Mouse (Mus musculus) T-helper 2 cell (primary cell): ENCODE results near the gene Mgll.

ENCODE experiments used
- in situ Hi-C: fragments of 300-600 bp; cut with MboI, MseI; formaldehyde crosslinking; loops from one replicate; pipeline ENCODE4 v1.15.1; 2025; ENCODE audit warnings: high pct_unique_total_duplicates

The Mgll gene

GRCm38 (mm10) chr6:88770300-88770904 lies 46.2 kb downstream of the Mgll start:
- in situ Hi-C loops = no loop called here

GRCm38 (mm10) chr6:88770981-88771380 lies 46.8 kb downstream of the Mgll start:
- in situ Hi-C loops = no loop called here

GRCm38 (mm10) chr6:88772041-88772440 lies 47.8 kb downstream of the Mgll start:
- in situ Hi-C loops = no loop called here

- in situ Hi-C loops = no loop called here
These were observed 49.8 kb downstream of the Mgll start for GRCm38 (mm10) chr6:88774055-88774454.

- in situ Hi-C loops = no loop called here
These were observed 51.1 kb downstream of the Mgll start for GRCm38 (mm10) chr6:88775267-88775666.

- in situ Hi-C loops = no loop called here
These were observed 52.2 kb downstream of the Mgll start for GRCm38 (mm10) chr6:88776336-88776923.

GRCm38 (mm10) chr6:88776964-88777363 lies 52.8 kb downstream of the Mgll start:
- in situ Hi-C loops = no loop called here

- in situ Hi-C loops = no loop called here
These were observed 54.0 kb downstream of the Mgll start for GRCm38 (mm10) chr6:88778047-88778688.

- in situ Hi-C loops = no loop called here
These were observed 55.5 kb downstream of the Mgll start for GRCm38 (mm10) chr6:88779755-88780154.

- in situ Hi-C loops = no loop called here
These were observed 57.7 kb downstream of the Mgll start for GRCm38 (mm10) chr6:88781919-88782318.

- in situ Hi-C loops = no loop called here
These were observed 58.8 kb downstream of the Mgll start for GRCm38 (mm10) chr6:88782981-88783397.

GRCm38 (mm10) chr6:88784691-88785173 lies 60.5 kb downstream of the Mgll start:
- in situ Hi-C loops = no loop called here

- in situ Hi-C loops = no loop called here
These were observed 61.1 kb downstream of the Mgll start for GRCm38 (mm10) chr6:88785331-88785730.

GRCm38 (mm10) chr6:88785781-88786542 lies 61.8 kb downstream of the Mgll start:
- in situ Hi-C loops = no loop called here

- in situ Hi-C loops = no loop called here
These were observed 62.7 kb downstream of the Mgll start for GRCm38 (mm10) chr6:88786732-88787445.

GRCm38 (mm10) chr6:88787496-88787895 lies 63.3 kb downstream of the Mgll start:
- in situ Hi-C loops = no loop called here

- in situ Hi-C loops = no loop called here
These were observed 64.0 kb downstream of the Mgll start for GRCm38 (mm10) chr6:88788219-88788618.

GRCm38 (mm10) chr6:88791299-88791698 lies 67.1 kb downstream of the Mgll start:
- in situ Hi-C loops = no loop called here

- in situ Hi-C loops = no loop called here
These were observed 68.0 kb downstream of the Mgll start for GRCm38 (mm10) chr6:88792147-88792691.

- in situ Hi-C loops = no loop called here
These were observed 69.0 kb downstream of the Mgll start for GRCm38 (mm10) chr6:88793243-88793642.

- in situ Hi-C loops = no loop called here
These were observed 69.7 kb downstream of the Mgll start for GRCm38 (mm10) chr6:88793872-88794271.
